Mouse (Mus musculus) heart, embryonic 15.5 days (tissue): ENCODE results near the gene Nrbf2. TPM values are rescaled to one million over a fixed set of nuclear protein-coding genes. Genes with fewer than 3 reads are reported as not detected.

Source experiments
- ATAC-seq: fragments of 200-750 bp; cut with Nextera tagmentation; replicated peaks from 2 replicates; pipeline ENCODE4 v1.8.0; 2017; ENCODE audit warnings: low read depth, moderate TSS enrichment; ENCODE audit not compliant: insufficient number of reproducible peaks, insufficient read depth, low FRiP score
- H3K27ac ChIP-seq: fragments of 300-500 bp; sonication (generic); 2 replicates; pipeline ENCODE4 v1.5.1; 2015; ENCODE audit warnings: mild to moderate bottlenecking, inconsistent platforms
- H3K27me3 ChIP-seq: fragments of 300-500 bp; sonication (generic); 2 replicates; pipeline ENCODE4 v1.6.1; 2015; ENCODE audit warnings: inconsistent platforms
- H3K36me3 ChIP-seq: fragments of 300-500 bp; sonication (generic); 2 replicates; pipeline ENCODE4 v1.6.1; 2015; ENCODE audit warnings: mild to moderate bottlenecking, inconsistent platforms
- H3K4me1 ChIP-seq: fragments of 300-500 bp; sonication (generic); replicated peaks from 2 replicates; pipeline ENCODE4 v1.6.1; 2015; ENCODE audit warnings: inconsistent platforms
- H3K4me2 ChIP-seq: fragments of 300-500 bp; sonication (generic); 2 replicates; pipeline ENCODE4 v1.6.1; 2015; ENCODE audit warnings: inconsistent platforms, mild to moderate bottlenecking, moderate library complexity
- H3K4me3 ChIP-seq: fragments of 300-500 bp; sonication (generic); 2 replicates; pipeline ENCODE4 v1.5.1; 2015; ENCODE audit warnings: mild to moderate bottlenecking, inconsistent platforms
- H3K9ac ChIP-seq: fragments of 300-500 bp; sonication (generic); 2 replicates; pipeline ENCODE4 v1.6.1; 2015; ENCODE audit warnings: mild to moderate bottlenecking, inconsistent platforms
- H3K9me3 ChIP-seq: fragments of 300-500 bp; sonication (generic); replicated peaks from 2 replicates; pipeline ENCODE4 v1.6.1; 2016; ENCODE audit warnings: inconsistent platforms
- WGBS: fragments of 180-500 bp; shearing (Covaris S2); methylation state at CpG from one replicate; pipeline ENCODE4 v1.1.7; 2015; ENCODE audit warnings: mixed read lengths; 5-methylcytosine and 5-hydroxymethylcytosine counted together
- polyA plus RNA-seq: library from polyadenylated mRNA; unstranded; fragments of >200 nt; fragmentation: Nextera tagmentation; extraction: Ambion mirVana; gene quantifications from 2 replicates; pipeline ENCODE4 v1.2.1, GENCODE M21; 2015

Gene Nrbf2
- 28.7 and 29.3 TPM in 2 replicates for polyA plus RNA-seq

DNA sequence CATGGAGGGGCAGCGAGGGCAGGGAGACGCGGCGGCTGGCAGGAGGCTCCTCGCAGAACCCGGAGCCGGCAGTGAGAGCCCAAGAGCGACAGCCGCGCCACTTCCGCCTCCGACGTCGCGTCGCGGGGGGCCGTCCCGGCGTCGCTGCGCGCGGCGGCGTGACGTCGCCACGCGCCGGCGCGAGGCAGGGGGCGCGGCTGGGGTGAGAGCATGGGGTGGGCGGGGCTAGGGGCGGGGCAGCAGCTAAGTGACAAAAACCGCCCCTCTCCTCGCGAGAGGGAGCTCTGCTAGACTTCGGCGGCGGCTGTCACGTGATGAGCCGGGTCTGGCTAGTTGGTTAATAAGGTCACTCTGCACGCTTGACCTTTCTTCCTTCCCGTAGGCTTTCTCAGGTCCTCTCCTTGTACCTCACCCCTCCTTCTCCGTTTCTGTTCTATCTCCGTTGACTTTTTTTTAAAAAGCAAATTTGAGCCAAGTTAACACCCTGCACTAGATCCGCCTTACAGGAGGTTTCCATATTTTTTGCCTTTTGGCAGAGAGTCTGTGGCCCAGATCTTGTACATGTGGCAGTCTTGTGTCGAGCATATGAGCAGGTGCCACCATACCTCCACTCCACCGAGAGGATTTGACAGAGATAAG, at the start of gene Nrbf2:
TSS of gene Nrbf2 (minus strand) at position 130 of the 639 bp plus-strand sequence.
- peak; percentile 87 for ATAC-seq
- Histone ChIP-seq H3K9me3 (no peaks in the 10 kb centered on the region), H3K27me3 (no peaks in the 10 kb centered on the region), H3K9ac (peak within 1 kb of the TSS; percentile 94), H3K4me3 (peak within 1 kb of the TSS; percentile 97), H3K4me2 (peak within 1 kb of the TSS; percentile 91), H3K36me3 (no peaks in the 10 kb centered on the region), H3K4me1 (peaks cover 50% of the 10 kb centered on the region), H3K27ac (peak within 1 kb of the TSS; percentile 77)
- WGBS, result 4% methylated on average over 40 of the region's 52 CpGs

- H3K27me3 ChIP-seq, result no peaks in the 10 kb centered on the region
- no peak overlapping the region for H3K9ac ChIP-seq
- H3K4me1 ChIP-seq, result no peaks in the 10 kb centered on the region
- WGBS, result 76% methylated on average over 2 of the region's 2 CpGs
- H3K4me3 ChIP-seq, result no peak overlapping the region
- H3K27ac ChIP-seq, result no peak overlapping the region
- no peaks in the 10 kb centered on the region for H3K36me3 ChIP-seq
- ATAC-seq, result no peak
- no peaks in the 10 kb centered on the region for H3K9me3 ChIP-seq
- no peak overlapping the region for H3K4me2 ChIP-seq
Observed at GRCm38 (mm10) chr10:67330580-67330979, 45.5 kb upstream of the Nrbf2 start.

GRCm38 (mm10) chr10:67329661-67330060, 44.6 kb upstream of the Nrbf2 start:
- H3K36me3 ChIP-seq, result no peaks in the 10 kb centered on the region
- H3K4me2 ChIP-seq, result no peak overlapping the region
- no peaks in the 10 kb centered on the region for H3K4me1 ChIP-seq
- no peak overlapping the region for H3K4me3 ChIP-seq
- H3K9ac ChIP-seq, result no peak overlapping the region
- H3K27me3 ChIP-seq, result no peaks in the 10 kb centered on the region
- H3K27ac ChIP-seq, result no peak overlapping the region
- no peak for ATAC-seq
- H3K9me3 ChIP-seq, result no peaks in the 10 kb centered on the region
- WGBS, result 41% methylated on average over 11 of the region's 11 CpGs

DNA sequence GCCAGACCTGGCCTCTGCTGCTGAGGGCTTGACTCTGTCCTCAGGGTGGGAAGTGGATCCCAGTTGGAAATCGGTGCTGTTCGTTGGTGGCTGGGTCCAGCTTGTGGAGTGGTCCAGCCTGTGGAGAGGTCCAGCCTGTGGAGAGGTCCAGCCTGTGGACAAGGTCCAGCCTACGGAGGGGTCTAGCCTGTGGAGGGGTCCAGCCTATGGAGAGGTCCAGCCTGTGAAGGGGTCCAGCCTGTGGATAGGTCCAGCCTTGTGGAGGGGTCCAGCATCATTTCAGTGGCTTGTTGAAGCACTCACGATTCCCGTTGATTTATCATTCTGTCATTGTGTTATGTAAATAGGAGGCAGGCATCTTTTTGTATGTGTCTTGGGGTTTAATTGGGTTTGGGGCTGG, 43.1 kb upstream of the Nrbf2 start:
- Histone ChIP-seq H3K4me3 (no peak overlapping the region), H3K27me3 (no peaks in the 10 kb centered on the region), H3K9me3 (no peaks in the 10 kb centered on the region), H3K27ac (no peak overlapping the region), H3K4me2 (no peak overlapping the region), H3K9ac (no peak overlapping the region), H3K36me3 (no peaks in the 10 kb centered on the region), H3K4me1 (no peaks in the 10 kb centered on the region)
- no peak for ATAC-seq
- WGBS, result 85% methylated on average over 5 of the region's 5 CpGs

- 71% methylated on average over 1 of the region's 1 CpGs for WGBS
Observed at GRCm38 (mm10) chr10:67324036-67324435, 38.9 kb upstream of the Nrbf2 start.

DNA sequence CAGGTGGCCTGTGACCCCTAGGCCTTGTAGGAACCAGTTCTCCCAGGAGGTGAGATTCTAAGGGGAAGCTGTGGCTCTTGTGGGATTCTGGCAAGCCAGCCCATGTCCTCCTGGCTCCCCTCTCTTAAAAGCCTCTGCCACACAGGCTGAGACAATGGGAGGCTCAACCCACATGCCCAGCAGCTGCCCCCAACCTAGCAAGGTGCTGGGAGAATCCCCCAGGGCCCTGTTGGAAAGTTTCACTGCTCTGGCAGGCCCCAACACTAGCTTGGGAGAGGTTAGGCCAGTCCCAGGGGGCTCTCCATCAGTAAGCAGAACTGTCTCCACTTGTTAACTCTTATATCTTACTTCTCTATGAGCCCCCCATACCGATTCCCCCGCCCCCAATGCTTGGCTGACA, 36.3 kb upstream of the Nrbf2 start:
- Histone ChIP-seq H3K27ac (no peak overlapping the region), H3K9ac (no peak overlapping the region), H3K36me3 (no peaks in the 10 kb centered on the region), H3K9me3 (no peaks in the 10 kb centered on the region), H3K4me1 (peaks cover 12% of the 10 kb centered on the region), H3K4me3 (no peak overlapping the region), H3K27me3 (peaks cover 13% of the 10 kb centered on the region), H3K4me2 (no peak overlapping the region)
- no peak for ATAC-seq
- 91% methylated on average over 2 of the region's 2 CpGs for WGBS

More at GRCm38 (mm10) chr10:67324036-67324435, 38.9 kb upstream of the Nrbf2 start:
- Histone ChIP-seq H3K4me1 (peaks cover 3% of the 10 kb centered on the region; the same call in 1 of the 2 replicates), H3K27ac (no peak overlapping the region), H3K4me3 (no peak overlapping the region), H3K9ac (no peak overlapping the region), H3K4me2 (no peak overlapping the region), H3K27me3 (peaks cover 7% of the 10 kb centered on the region), H3K9me3 (no peaks in the 10 kb centered on the region), H3K36me3 (no peaks in the 10 kb centered on the region)
- no peak for ATAC-seq

GRCm38 (mm10) chr10:67320207-67320859, 35.2 kb upstream of the Nrbf2 start:
- Histone ChIP-seq H3K27me3 (peaks cover 13% of the 10 kb centered on the region), H3K9me3 (no peaks in the 10 kb centered on the region), H3K9ac (no peak overlapping the region), H3K36me3 (no peaks in the 10 kb centered on the region), H3K4me3 (peak overlapping the region; percentile 17; the same call in 1 of the 2 replicates), H3K4me2 (peak overlapping the region; percentile 51), H3K27ac (no peak overlapping the region), H3K4me1 (peaks cover 12% of the 10 kb centered on the region)
- 12% methylated on average over 17 of the region's 17 CpGs for WGBS
- no peak for ATAC-seq

DNA sequence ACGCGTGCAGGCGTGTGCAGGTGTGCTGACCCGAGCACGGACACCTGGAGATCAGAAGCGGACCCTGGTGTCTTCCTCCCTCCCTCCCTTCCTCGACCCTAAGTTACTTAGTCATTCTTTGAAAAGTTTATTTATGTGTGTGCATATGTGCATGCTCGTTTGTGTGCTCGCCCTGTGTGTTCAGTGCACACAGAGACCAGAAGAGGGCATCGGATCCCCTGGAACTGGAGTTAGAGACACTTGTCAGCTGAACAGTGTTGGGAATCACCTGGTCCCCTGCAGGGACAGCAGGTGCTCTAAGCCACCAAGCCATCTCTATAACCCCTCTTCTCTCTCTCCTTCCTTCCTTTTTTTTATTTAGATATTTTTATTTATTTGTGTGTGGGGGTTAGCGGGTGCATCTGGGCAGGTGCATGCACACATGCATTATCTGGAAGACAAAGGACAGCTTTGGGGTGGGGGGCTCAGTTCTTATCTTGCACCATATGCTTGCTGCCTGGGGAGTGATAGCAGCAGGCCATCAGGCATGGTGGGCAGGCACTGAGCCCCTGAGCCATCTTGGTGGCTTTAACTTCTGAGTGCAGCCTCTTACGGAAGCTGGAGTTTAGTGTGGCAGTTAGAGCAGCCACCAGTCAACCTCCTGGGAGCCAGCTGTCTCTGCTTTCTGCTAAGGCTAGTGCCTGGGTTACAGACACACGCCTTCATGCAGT, 34.1 kb upstream of the Nrbf2 start:
- H3K27ac ChIP-seq, result no peak overlapping the region
- WGBS, result 79% methylated on average over 13 of the region's 13 CpGs
- H3K27me3 ChIP-seq, result peaks cover 13% of the 10 kb centered on the region
- no peak overlapping the region for H3K4me2 ChIP-seq
- no peak overlapping the region for H3K4me3 ChIP-seq
- H3K36me3 ChIP-seq, result no peaks in the 10 kb centered on the region
- no peak overlapping the region for H3K9ac ChIP-seq
- no peak for ATAC-seq
- H3K4me1 ChIP-seq, result peaks cover 12% of the 10 kb centered on the region
- no peaks in the 10 kb centered on the region for H3K9me3 ChIP-seq

- Histone ChIP-seq H3K4me2 (peak overlapping the region; percentile 66), H3K9me3 (no peaks in the 10 kb centered on the region), H3K27ac (no peak overlapping the region), H3K27me3 (peaks cover 13% of the 10 kb centered on the region), H3K9ac (no peak overlapping the region), H3K36me3 (no peaks in the 10 kb centered on the region), H3K4me1 (peaks cover 12% of the 10 kb centered on the region), H3K4me3 (peak overlapping the region; percentile 32)
- 2% methylated on average over 20 of the region's 20 CpGs for WGBS
- ATAC-seq, result 0 out of 2 replicates have a peak, but pooled peaks have one; percentile 34
Observed at GRCm38 (mm10) chr10:67317931-67318460, 32.9 kb upstream of the Nrbf2 start.

DNA sequence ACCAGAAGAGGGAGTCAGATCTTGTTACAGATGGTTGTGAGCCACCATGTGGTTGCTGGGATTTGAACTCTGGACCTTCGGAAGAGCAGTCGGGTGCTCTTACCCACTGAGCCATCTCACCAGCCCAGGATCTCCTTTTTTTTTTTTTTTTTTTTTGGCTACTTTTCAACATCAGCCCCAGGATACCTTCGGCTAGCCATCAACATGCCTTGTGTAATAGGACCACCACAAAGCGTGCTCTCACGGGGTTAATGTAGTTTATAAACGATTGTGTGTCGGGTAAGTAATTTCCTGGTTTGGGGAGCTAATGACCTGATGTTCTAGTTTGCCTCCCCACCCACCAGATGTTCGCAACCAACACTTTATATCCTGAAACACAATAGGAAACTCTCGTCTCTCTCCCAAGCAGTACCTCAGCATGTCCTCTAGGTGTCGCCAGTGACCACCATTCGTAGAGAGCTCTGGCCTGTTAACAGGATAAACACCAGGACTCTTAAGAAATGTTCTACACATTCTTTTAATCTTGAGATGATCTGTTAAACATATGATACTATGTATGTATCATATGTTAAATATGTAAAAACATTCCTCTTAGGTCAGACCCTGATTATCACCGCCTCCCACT, 29.8 kb upstream of the Nrbf2 start:
- H3K4me2 ChIP-seq, result no peak overlapping the region

GRCm38 (mm10) chr10:67312456-67312855, 27.4 kb upstream of the Nrbf2 start:
- ATAC-seq, result no peak
- no peak overlapping the region for H3K4me3 ChIP-seq
- no peaks in the 10 kb centered on the region for H3K36me3 ChIP-seq
- H3K4me1 ChIP-seq, result no peaks in the 10 kb centered on the region
- peak overlapping the region; percentile 61 for H3K27ac ChIP-seq
- no peaks in the 10 kb centered on the region for H3K27me3 ChIP-seq
- WGBS, result 45% methylated on average over 6 of the region's 6 CpGs
- H3K4me2 ChIP-seq, result 0 out of 2 replicates have a peak overlapping the region, but pooled peaks have one; percentile 6
- no peaks in the 10 kb centered on the region for H3K9me3 ChIP-seq
- H3K9ac ChIP-seq, result no peak overlapping the region

More for the DNA sequence above, 29.8 kb upstream of the Nrbf2 start:
- Histone ChIP-seq H3K36me3 (no peaks in the 10 kb centered on the region), H3K27me3 (peaks cover 13% of the 10 kb centered on the region), H3K9ac (no peak overlapping the region), H3K4me1 (peaks cover 10% of the 10 kb centered on the region), H3K4me3 (no peak overlapping the region), H3K27ac (no peak overlapping the region), H3K9me3 (no peaks in the 10 kb centered on the region)
- WGBS, result 15% methylated on average over 12 of the region's 12 CpGs
- ATAC-seq, result 0 out of 2 replicates have a peak, but pooled peaks have one; percentile 14
